Mouse (Mus musculus) fibroblast of lung, adult 2 months (primary cell): Measurements from ENCODE around the gene Zfp952.
A peak's percentile ranks its signal among the peaks of the same experiment; 100 is the strongest.
"Not testable (repeated sequence)": the region's sequence is repeated elsewhere in the genome, so short reads cannot be mapped to it uniquely, and the experiment has no call there.

Experiments
- DNase-seq: peaks from one replicate; pipeline ENCODE4 v3.0.0-alpha.2; 2011; ENCODE audit warnings: low read depth

The Zfp952 gene

DNA sequence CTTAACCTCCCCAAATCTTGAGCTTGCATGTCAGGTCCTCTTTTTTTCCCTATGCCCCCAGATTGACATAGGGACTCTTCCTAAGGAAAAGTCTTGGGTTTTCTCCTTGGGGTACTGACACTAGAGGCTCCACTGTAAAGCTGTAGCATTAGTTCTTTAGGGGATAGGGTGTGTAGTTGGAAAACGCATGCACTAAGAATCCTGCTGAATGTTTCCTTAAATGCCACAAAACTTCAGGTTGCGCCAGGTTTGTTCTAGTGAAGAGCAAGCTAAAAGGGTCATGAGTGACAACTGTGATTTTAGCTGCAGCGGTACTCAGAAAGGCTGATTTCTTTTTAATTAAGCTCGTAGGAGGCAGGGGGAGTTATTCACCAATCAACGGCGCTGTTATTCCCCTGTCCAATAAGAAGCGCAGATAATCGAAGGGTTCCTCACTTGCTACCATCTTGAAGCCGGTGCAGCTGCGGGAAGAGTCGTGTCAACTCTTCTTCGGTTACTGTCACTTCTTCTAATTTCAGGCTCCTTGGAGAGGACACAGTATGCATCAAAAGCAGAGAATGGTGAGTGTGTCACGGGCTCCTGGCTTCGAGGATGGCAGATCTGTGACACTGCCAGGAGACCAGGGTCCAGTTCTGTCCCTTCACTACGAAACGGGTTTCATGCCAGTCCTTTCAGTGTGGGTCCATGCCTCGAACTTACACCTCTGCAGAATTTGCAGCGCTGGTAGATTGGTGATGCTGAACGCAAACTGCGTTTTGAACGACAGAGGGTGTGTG, at the start of gene Zfp952:
TSS of gene Zfp952 (plus strand) at position 431 of the 776 bp plus-strand sequence.
- peak; percentile 92 for DNase-seq

DNA sequence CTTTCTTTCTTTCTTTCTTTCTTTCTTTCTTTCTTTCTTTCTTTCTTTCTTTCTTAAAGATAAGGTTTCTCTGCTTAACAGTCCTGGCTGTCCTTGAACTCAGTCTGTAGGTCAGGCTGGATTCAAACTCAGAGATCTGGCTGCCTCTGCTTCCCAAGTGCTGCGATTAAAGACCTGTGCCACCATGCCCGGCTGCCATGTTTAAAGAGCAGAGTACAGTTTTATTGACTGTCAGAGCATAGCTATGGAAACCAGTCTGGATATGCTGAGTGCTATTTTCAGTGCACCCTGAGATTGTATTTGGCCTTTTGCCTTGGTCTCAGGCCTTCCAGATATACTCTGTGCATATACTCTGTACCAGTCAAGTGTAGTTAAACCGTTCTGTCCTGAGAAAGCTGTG, 49.3 kb upstream of the Zfp952 start:
- no peak for DNase-seq

DNA sequence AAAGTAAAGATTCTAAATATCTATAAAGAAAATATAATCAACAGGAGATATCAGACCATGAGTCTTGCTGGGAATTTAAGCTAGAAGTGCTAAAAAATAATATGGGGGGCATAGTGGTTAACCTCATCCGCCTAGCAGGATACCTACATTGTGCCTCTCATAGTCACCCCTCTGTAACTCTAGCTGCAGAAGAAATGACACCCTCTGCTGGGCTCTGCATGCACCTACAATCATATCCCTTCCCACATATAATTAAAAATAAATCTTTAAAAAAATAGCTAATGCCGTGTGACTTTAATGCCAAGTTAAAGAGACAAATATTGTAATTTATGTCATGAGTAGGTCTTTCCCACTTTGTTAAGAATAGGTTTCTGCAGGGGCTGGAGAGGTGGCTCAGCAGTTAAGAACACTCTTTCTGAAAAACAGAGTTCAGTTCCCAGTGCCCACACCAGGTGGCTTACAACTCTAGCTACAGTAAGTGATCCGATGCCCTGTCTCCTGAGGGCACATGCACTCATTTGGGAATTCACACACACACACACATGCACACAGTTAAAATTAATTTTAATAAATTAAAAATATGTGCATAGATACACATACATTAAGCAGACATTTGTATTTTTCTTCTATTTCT, 48.4 kb upstream of the Zfp952 start:
- no peak for DNase-seq

DNA sequence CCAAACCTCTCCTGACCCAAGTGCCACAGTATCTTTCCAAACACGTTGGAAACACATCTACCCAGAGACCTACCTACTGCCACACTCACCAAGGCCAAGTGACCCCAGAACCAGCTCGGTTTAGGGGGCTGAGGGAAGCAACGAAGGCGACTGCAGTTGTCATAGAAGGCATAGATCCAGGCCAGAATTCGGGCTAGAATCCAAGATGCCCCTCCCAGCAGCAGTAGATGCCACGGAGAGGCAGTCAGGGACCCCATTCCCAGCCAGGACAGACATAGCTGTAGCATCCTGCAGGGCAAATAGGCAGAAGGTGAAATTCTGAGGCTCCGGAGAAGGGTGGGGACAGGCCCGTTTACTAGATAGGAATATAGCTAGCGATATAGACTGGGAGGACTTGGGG, 46.2 kb upstream of the Zfp952 start:
- no peak for DNase-seq

DNA sequence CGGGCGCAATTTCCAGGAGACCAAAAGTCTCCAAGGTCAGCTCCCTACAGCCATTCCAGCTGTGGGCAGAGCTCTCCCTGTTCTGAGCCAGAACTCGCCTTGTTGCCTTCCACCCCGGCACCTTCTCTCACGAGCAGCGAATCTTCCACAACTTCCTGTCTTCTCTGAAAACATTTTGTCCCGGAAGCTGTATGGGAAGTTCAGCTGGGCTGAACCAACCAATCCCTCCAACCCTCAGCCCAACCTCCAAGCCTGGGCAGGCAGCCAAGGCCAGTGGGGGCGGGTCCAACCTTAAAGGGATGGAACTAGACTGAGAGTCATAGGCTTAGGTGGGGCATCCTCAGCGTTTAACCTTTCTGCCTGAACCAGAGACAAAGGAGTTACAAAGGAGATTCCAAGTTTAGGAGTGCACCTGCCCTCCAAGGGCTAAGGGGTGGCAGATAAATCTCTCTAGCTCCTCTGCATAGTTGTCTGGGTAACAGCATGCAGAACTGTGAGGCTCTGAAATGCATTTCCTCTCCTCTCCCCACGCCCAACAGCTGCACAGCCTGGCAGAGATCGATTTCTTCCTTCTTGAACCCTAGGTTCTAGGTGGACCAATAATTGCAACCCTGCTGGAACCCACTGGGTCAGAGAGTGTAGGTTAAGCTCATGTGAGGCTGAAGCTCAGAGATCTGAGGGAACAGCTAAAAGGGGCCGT, 45.6 kb upstream of the Zfp952 start, which contains the start of gene Cyp4f13:
TSS of gene Cyp4f13 (minus strand) at position 188 of the 700 bp plus-strand sequence.
- DNase-seq: peak; percentile 83

DNA sequence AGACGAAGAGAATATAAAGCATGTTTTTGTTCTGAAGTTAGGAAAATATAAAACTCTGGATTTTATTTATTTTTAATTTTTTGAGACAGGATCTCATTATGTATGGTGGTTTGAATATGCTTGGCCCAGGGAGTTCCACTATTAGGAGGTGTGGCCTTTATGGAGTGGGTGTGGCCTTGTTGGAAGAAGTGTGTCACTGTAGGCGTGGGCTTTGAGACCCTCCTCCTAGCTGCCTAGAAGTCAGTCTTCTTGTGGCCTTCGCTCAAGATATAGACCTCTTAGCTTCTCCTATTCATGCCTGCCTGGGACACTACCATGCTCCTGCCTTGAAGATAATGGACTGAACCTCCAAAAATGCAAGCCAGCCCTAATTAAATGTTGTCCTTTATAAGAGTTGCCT, 42.8 kb upstream of the Zfp952 start:
- no peak for DNase-seq

DNA sequence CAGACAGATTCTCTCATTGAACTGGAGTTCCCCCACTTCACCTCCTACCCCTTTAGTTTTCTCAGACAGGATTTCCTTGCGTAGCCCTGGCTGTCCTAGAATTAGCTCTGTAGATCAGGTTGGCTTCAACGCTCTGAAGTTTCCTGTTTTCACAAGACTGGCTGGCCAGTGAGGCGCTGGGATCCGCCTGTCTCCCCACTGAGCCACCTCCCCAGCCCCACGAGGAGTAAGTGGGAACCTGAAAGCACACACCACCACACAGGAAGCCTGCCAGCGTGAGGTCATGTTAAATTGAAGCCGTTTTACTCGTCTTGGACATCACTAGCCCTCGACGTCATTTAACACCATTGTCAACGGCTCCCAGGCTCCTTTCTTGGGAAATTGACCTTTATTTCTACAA, 41.9 kb upstream of the Zfp952 start:
- no peak for DNase-seq

DNA sequence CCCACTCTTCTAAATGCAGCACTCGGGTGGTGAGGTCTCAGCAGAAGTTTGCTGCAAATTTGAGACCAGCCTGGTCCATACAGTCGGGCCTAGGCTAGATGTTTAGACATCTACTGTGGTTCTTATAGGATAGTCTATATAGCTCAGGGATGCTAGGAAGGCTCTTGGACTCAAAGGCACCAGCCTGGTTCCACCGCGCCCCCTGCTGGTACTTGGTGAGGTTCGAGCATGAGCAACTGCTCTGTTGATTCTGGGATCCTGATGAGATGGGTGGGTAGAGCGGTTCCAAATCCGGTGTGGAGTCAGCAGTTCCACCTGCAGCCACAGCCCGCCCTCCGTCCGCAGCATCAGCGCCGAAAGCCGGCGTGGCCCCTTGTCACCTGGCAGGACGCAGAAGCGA, 41.5 kb upstream of the Zfp952 start:
- no peak for DNase-seq

DNA sequence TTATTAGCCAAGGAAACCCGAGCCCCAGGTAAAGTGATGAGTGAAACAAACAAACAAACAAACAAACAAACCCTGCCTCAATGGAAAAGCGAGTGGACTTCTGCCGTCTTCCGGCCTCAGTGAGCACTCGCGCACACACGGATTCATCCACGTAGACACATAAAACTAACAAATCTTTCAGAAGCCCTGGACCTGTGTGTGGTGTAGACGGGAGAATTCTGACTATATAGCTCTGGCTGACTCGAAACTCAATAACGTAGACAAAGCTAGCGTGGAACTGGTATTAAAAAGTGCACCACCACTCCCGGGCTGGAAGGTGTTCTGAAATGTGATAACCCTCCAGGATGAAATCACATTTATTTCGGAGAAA, 27.7 kb upstream of the Zfp952 start:
- DNase-seq: no peak

DNA sequence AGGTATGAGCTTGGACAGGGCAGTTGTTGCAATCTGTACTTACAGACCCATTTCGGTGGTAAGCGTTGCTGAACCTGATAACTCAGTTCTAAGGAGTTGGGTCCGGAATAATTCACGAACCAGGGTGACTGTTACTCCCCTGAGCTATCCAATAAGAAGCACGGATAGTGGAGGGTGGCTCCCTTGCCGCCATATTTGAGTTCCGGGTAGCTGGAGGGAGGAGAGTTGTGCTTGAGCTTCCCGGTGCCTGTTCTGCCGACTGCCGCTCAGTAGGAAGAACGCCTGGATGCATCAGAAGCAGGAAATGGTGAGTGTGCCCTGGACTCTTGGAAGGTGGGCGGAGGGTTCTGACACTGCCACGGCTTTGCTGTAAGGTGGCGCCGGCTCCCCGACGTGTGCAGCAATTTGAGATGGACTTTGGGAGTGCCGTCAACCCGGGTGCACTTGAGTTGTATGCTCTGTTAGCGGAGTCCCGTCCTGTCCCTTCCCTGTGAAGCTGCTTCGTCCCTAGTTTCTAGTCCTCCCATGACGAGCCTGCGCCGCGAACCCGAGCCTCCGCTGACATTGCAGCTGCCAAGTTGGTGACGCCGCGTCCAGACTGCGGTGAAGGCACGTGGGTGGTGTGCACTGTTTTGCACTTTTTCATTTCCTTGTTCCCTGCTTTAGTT, 27.2 kb upstream of the Zfp952 start, which contains the start of gene Zfp472:
TSS of gene Zfp472 (plus strand) at position 192 of the 668 bp plus-strand sequence.
- DNase-seq: peak; percentile 89

DNA sequence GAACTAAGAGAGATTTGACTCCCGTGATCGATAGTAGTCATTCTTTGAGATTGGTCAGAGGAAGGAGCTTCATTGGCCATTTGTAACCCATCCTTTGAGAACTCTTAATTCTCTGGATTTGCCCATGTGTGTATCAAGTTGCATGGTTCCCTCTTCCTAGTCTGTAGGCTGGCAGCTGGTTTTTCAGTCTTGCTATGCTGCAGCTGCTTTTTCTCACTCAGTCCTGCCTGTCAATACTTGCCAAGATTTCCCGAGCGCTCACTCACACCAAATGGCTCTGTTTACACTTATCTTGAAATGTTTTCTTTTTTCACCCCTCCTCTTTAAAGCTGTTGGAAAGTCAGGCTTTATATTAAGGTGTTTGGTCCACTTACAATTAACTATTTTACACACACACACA, 11.6 kb upstream of the Zfp952 start:
- DNase-seq: no peak

DNA sequence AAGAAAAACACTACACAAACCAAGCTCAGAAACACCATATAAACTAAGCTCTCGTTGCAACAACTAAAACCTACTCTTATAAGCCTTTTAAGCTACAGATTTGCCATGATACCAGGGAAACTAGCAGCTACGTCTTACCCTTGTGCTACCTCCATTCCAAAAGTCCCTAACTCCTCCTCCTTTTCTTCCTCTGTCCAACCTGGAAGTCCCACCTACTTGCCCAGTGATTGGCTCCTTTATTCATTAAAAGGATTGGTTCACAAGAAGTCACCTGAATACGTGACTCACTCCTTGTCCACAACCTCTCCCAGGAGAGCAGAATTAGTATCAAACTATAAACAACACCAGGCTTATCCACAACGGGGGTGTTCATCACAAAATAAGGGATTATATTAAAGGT, 6.6 kb upstream of the Zfp952 start:
- no peak for DNase-seq

DNA sequence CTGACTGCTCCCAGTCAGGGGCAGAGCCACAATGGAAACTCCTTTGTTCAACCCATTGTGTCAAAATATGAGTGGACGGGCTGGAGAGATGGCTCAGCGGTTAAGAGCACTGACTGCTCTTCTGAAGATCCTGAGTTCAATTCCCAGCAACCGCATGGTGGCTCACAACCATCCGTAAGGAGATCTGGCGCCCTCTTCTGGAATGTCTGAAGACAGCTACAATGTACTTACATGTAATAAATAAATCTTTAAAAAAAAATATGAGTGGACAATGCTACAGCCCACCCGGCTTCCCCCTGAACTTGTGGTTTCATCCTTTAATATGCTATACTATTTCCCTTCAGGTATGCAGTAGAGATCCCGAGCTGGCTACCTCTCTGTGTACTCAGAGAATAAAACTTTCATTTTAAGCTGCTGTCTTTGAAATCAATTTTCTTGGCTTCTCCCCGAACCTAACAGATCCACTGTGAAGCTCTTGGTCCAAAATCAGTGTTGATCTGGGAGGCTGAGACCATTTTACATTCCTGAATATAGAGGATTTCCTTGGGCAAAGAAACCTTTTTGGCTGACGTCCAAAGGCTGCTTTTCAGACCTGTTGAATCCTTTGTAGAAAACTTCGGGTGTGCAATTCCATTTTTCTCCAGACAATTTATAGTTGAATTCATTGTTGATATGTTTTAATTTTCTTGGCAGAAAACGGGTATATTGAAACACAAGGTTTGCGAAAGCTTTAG, 797 bp upstream of the Zfp952 start:
- DNase-seq: no peak

DNA sequence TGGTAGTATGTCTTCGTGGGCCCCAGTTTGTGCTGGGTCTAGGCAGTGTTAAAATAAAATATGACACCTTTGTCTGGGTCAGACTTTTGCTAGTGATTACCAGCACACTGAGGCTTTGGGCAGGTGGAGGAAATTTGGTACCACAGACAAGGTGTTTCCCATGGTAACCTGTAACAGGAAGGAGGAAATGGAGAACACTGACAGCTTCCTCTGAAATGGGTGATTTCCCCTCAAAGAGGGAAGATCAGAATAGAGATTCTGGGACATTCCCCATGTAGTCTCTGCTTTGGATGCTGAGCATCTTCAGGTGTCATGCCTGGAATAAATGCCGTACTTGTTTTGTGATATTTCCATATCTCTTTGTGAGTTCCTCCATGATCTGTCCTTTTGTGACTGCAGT, 5.6 kb downstream of the Zfp952 start:
- DNase-seq: no peak

DNA sequence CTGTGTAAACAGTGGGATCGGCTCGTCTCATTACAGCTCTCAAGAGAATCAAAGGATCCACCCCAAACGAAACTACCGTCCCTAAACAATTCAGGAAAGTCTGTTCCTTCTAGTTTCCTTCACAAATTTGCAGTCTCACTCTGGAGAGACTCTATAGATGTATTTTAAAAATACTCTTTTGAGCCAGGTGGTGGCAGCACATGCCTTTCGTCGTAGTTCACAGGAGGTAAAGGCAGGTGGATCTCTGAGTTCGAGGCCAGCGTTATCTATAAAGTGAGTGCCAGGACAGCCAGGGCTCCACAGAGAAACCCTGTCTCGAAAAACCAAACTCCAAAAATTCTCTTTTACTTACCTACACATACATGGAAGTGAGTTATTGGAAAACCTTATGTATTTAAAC, 15.4 kb downstream of the Zfp952 start:
- DNase-seq: no peak

DNA sequence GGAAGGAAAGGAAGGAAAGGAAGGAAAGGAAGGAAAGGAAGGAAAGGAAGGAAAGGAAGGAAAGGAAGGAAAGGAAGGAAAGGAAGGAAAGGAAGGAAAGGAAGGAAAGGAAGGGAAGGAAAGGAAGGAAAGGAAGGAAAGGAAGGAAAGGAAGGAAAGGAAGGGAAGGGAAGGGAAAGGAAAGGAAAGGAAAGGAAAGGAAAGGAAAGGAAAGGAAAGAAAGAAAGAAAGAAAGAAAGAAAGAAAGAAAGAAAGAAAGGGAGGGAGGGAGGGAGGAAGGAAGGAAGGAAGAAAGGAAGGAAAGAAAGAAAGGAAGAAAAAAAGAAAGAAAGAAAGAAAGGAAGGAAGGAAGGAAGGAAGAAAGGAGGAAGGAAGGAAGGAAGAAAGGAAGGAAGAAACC, 27.5 kb downstream of the Zfp952 start:
- not testable (repeated sequence) for DNase-seq

DNA sequence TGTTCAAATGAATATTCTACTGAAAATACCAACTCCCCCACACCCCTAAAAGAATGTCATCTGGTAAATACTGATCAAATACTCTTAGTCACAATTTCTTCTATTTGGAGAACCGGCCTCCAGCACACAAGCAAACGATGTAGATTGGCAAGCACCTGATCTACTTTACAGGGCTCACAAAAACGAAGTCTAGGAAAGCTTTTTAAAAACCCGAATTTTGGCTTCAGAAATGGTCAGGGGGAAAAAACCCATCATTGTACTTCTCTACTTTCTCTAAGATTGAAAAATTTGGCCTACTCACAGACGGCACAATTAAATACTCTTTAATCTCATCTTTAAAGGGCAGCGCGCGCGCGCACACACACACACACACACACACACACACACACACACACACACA, 39.4 kb downstream of the Zfp952 start:
- no peak for DNase-seq

DNA sequence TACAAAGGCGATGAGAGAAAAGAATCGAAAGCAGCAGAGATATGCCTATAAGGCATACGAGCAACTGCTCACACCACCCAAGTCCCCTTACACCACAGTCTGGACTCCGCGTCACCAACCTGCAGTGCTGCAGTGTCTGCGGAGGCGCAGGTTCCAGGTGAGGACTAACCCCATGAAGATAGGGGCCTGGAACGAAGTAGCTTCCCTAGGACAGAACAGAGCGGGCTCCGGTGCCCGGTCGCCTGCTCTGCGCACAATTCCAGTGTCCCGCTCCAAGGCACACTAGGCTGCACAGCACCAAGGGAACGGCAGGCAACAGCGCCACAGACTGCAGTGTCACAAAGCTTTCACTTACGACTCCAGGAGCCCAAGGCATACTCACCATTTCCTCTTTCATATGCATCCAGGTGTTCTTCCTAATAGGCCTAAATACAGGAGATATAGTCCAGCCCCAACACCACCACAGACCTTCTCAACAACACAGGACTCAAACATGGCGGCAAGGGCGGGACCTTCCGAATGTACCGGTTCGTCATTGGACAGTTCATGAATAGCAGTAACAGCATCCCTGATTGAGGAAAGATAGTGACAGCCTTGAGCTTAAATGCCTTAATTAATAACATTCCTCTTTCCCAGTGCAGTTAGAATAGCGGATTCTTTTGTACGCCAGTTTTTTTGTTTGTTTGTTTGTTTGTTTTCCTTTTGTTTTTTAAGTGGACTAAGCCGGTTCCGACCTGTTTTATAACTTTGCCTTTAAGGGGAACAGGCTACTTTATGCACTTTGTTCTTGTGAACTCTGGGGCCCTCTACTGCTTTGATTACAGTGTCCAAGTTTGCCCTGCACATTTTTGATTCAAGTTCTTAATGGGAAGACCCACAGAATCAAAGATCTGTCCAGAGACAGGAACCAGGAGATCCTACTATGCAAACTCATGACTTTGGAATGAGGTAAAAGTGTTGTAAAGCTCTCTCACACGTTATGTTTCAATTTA, 40.3 kb downstream of the Zfp952 start, which contains the start of gene Zfp763:
TSS of gene Zfp763 (minus strand) at position 503 of the 992 bp plus-strand sequence.
- DNase-seq: peak; percentile 82
